Mouse (Mus musculus): Measurements from ENCODE around the gene Adgrf3. TPM values are rescaled to one million over a fixed set of nuclear protein-coding genes. Genes with fewer than 3 reads are reported as not detected.

The Adgrf3 gene
- polyA plus RNA-seq, 1 experiment from 2014 or later, result 0.24 TPM

DNA sequence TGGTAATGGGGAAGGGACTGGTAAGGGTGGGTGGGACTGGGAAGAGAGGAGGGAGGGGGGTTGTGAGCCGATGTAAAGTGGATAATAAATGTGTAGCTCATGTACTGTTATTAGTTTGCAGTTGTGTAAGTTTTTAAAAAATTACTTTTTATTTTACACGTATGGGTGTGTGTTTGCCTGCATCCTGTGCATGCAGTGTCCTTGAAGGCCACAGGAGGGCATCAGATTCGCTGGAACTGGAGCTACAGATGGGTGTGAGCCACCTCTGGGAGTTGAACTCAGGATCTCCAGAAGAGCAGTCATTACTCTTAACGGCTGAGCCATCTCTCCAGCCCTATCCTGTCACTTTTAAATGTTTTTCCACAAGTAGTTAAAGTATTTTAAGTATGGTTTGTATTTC, 25.4 kb upstream of the Adgrf3 start:
- peaks cover 3% of the 10 kb centered on the region; the same call in 1 of the 2 replicates for H3K4me1 ChIP-seq (replicated peaks; ENCODE audit: control insufficient read depth, insufficient read depth)
- no peaks in the 10 kb centered on the region for H3K27me3 ChIP-seq (ENCODE audit: control insufficient read depth, insufficient read depth, low read length)
- H3K4me3 ChIP-seq (ENCODE audit: low read depth, low read length), result no peak overlapping the region
- H3K9me3 ChIP-seq (ENCODE audit: control insufficient read depth, low read length), result no peaks in the 10 kb centered on the region
- H3K36me3 ChIP-seq (ENCODE audit: control insufficient read depth, insufficient read depth, low read length), result no peaks in the 10 kb centered on the region
- TF ChIP-seq CTCF (IDR thresholded peaks at IDR 0.05; ENCODE audit: low read depth) (peak; percentile 70), EP300 (optimal IDR thresholded peaks at IDR 0.05) (no peak)
- DNase-seq (ENCODE audit: low spot score) (no peak), ATAC-seq (ENCODE audit: low FRiP score, low TSS enrichment) (no peak)
- WGBS, result 80% methylated on average over 4 of the region's 4 CpGs
- no peak overlapping the region for H3K27ac ChIP-seq (replicated peaks)
- H3K4me2 ChIP-seq (replicated peaks; ENCODE audit: low read depth), result no peak overlapping the region
- H3K9ac ChIP-seq (ENCODE audit: low read length), result no peak overlapping the region

DNA sequence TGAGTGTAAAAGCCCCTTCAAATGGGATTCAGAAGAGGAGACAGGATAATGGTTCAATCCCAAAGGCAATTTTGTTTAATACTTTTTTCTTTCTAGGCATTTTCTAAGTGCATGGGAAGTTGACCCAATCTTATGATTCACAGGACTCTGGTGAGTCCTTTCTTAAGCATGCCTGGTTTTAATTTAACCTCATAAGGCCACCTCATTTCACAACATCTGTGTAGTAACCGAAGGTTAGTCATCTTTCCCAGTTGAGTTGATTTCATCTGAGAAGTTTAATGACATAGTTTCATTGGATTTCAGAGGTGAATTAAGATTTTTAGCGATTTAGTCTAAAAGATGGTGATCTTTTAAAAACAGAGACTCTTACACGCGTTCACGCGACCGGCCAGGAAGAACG, 17.2 kb upstream of the Adgrf3 start:
- Histone ChIP-seq H3K4me1 (replicated peaks; ENCODE audit: control insufficient read depth, insufficient read depth) (no peaks in the 10 kb centered on the region), H3K9me3 (ENCODE audit: control insufficient read depth, low read length) (no peaks in the 10 kb centered on the region), H3K9ac (ENCODE audit: low read length) (no peak overlapping the region), H3K4me2 (replicated peaks; ENCODE audit: low read depth) (no peak overlapping the region), H3K27ac (replicated peaks) (no peak overlapping the region), H3K36me3 (ENCODE audit: control insufficient read depth, insufficient read depth, low read length) (no peaks in the 10 kb centered on the region), H3K4me3 (ENCODE audit: low read depth, low read length) (no peak overlapping the region), H3K27me3 (ENCODE audit: control insufficient read depth, insufficient read depth, low read length) (no peaks in the 10 kb centered on the region)
- DNase-seq (ENCODE audit: low spot score), result no peak
- WGBS, result 98% methylated on average over 8 of the region's 8 CpGs
- no peak for ATAC-seq (ENCODE audit: low FRiP score, low TSS enrichment)
- no peak for TF ChIP-seq CTCF (IDR thresholded peaks at IDR 0.05; ENCODE audit: low read depth)
- no peak for TF ChIP-seq EP300 (optimal IDR thresholded peaks at IDR 0.05)

DNA sequence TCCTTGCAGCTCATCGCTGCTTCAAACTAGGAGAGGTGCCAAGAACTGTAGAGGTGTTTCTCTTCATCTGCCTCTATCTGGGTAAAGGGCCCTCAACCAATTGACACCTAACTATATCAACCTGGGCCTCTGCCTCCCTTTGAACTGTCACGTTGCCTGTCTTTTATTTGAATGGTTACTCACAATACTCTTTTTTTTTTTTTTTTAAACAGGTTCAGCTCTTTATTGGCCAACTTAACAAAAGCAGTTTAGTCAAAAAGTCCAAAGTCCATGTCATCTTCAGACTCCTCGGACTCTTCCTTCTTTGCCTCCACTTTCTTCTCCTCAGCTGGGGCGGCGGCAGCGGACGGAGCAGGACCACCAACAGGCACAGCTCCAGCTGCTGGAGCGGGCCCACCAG, 15.1 kb upstream of the Adgrf3 start:
- Histone ChIP-seq H3K4me2 (replicated peaks; ENCODE audit: low read depth) (no peak overlapping the region), H3K9me3 (ENCODE audit: control insufficient read depth, low read length) (no peaks in the 10 kb centered on the region), H3K4me3 (ENCODE audit: low read depth, low read length) (no peak overlapping the region), H3K36me3 (ENCODE audit: control insufficient read depth, insufficient read depth, low read length) (no peaks in the 10 kb centered on the region), H3K4me1 (replicated peaks; ENCODE audit: control insufficient read depth, insufficient read depth) (no peaks in the 10 kb centered on the region), H3K27me3 (ENCODE audit: control insufficient read depth, insufficient read depth, low read length) (no peaks in the 10 kb centered on the region), H3K9ac (ENCODE audit: low read length) (no peak overlapping the region), H3K27ac (replicated peaks) (no peak overlapping the region)
- ATAC-seq (ENCODE audit: low FRiP score, low TSS enrichment) (no peak), DNase-seq (ENCODE audit: low spot score) (no peak)
- WGBS, result 82% methylated on average over 8 of the region's 8 CpGs
- TF ChIP-seq EP300 (optimal IDR thresholded peaks at IDR 0.05) (no peak), CTCF (IDR thresholded peaks at IDR 0.05; ENCODE audit: low read depth) (no peak)

DNA sequence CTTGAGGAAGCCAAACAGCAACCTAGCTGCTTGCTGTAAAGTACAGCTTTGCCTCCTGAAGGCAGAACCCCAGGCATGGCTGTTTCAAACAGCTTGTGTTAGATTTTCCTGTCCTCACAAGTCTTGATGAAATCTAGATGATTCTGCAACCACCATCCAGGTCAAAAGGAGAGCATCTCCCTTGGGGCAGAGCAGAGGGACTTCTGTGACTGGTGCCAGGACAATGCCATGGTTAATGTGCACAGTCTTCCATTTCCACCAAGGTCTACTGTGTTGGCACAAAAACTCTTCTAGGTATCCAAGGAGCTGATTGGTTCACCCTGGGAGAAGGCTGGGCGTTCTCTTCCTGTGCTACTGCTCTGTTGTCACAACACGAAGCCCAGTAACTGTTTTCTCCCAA, 14.2 kb upstream of the Adgrf3 start:
- no peak overlapping the region for H3K27ac ChIP-seq (replicated peaks)
- WGBS, result 84% methylated on average over 2 of the region's 2 CpGs
- no peaks in the 10 kb centered on the region for H3K9me3 ChIP-seq (ENCODE audit: control insufficient read depth, low read length)
- no peak overlapping the region for H3K4me2 ChIP-seq (replicated peaks; ENCODE audit: low read depth)
- H3K36me3 ChIP-seq (ENCODE audit: control insufficient read depth, insufficient read depth, low read length), result no peaks in the 10 kb centered on the region
- no peak for ATAC-seq (ENCODE audit: low FRiP score, low TSS enrichment)
- H3K4me1 ChIP-seq (replicated peaks; ENCODE audit: control insufficient read depth, insufficient read depth), result no peaks in the 10 kb centered on the region
- H3K4me3 ChIP-seq (ENCODE audit: low read depth, low read length), result no peak overlapping the region
- DNase-seq (ENCODE audit: low spot score), result no peak
- H3K27me3 ChIP-seq (ENCODE audit: control insufficient read depth, insufficient read depth, low read length), result no peaks in the 10 kb centered on the region
- TF ChIP-seq CTCF (IDR thresholded peaks at IDR 0.05; ENCODE audit: low read depth), result no peak
- no peak for TF ChIP-seq EP300 (optimal IDR thresholded peaks at IDR 0.05)
- no peak overlapping the region for H3K9ac ChIP-seq (ENCODE audit: low read length)

DNA sequence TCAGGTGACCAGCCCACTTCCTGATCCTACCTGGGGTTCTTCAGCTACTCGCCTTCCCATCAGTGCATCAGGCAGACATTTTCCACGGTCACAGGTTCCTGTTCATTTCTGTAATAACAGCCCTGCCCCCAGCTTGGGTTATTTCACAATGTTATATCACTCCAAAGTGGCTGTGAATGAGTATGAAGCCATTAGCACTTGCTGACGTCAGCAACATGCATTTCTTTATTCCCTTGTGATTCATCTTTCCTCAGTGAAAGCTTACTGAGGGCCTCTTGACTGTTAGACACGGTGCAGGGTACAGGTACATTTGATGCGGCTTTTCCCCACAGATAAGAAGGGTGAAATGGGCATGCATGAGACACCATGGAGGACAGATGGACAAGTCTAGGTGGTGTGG, 10.4 kb upstream of the Adgrf3 start:
- no peaks in the 10 kb centered on the region for H3K9me3 ChIP-seq (ENCODE audit: control insufficient read depth, low read length)
- ATAC-seq (ENCODE audit: low FRiP score, low TSS enrichment) (no peak), DNase-seq (ENCODE audit: low spot score) (no peak)
- no peak overlapping the region for H3K27ac ChIP-seq (replicated peaks)
- no peaks in the 10 kb centered on the region for H3K27me3 ChIP-seq (ENCODE audit: control insufficient read depth, insufficient read depth, low read length)
- H3K4me1 ChIP-seq (replicated peaks; ENCODE audit: control insufficient read depth, insufficient read depth), result no peaks in the 10 kb centered on the region
- H3K36me3 ChIP-seq (ENCODE audit: control insufficient read depth, insufficient read depth, low read length), result no peaks in the 10 kb centered on the region
- WGBS, result 59% methylated on average over 5 of the region's 5 CpGs
- no peak for TF ChIP-seq CTCF (IDR thresholded peaks at IDR 0.05; ENCODE audit: low read depth)
- no peak for TF ChIP-seq EP300 (optimal IDR thresholded peaks at IDR 0.05)
- H3K4me2 ChIP-seq (replicated peaks; ENCODE audit: low read depth), result no peak overlapping the region
- H3K9ac ChIP-seq (ENCODE audit: low read length), result no peak overlapping the region
- no peak overlapping the region for H3K4me3 ChIP-seq (ENCODE audit: low read depth, low read length)

DNA sequence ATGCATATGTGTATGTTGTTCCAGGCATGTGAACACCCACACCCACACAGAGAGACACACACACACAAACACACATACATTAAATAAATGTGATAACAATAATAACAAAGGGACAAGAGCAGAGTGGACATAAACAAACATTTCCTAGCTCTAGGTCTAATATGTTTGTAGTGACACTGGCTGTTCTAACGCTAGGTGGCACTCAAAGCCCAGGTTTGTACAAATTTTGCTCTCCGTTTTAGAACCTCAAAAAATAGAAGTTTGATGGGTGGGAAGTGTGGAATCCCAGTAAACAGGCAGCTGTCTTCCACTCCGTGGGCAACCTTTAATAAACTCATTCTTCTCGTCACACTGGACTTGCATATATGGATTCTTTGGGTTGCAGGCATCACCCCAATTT, 9.4 kb upstream of the Adgrf3 start:
- no peak overlapping the region for H3K4me2 ChIP-seq (replicated peaks; ENCODE audit: low read depth)
- H3K27me3 ChIP-seq (ENCODE audit: control insufficient read depth, insufficient read depth, low read length), result no peaks in the 10 kb centered on the region
- no peak overlapping the region for H3K4me3 ChIP-seq (ENCODE audit: low read depth, low read length)
- H3K4me1 ChIP-seq (replicated peaks; ENCODE audit: control insufficient read depth, insufficient read depth), result no peaks in the 10 kb centered on the region
- no peak overlapping the region for H3K27ac ChIP-seq (replicated peaks)
- H3K36me3 ChIP-seq (ENCODE audit: control insufficient read depth, insufficient read depth, low read length), result no peaks in the 10 kb centered on the region
- ATAC-seq (ENCODE audit: low FRiP score, low TSS enrichment), result no peak
- no peak overlapping the region for H3K9ac ChIP-seq (ENCODE audit: low read length)
- DNase-seq (ENCODE audit: low spot score), result peak; percentile 64
- 5% methylated on average over 4 of the region's 4 CpGs for WGBS
- TF ChIP-seq EP300 (optimal IDR thresholded peaks at IDR 0.05) (no peak), CTCF (IDR thresholded peaks at IDR 0.05; ENCODE audit: low read depth) (peak; percentile 89)
- no peaks in the 10 kb centered on the region for H3K9me3 ChIP-seq (ENCODE audit: control insufficient read depth, low read length)

All from stomach, postnatal 0 days (tissue).